Mouse (Mus musculus): ENCODE data around the gene Nob1. TPM values are rescaled to one million over a fixed set of nuclear protein-coding genes. Genes with fewer than 3 reads are reported as not detected.

Gene Nob1
- 49.9 and 54.2 TPM in 2 replicates for polyA plus RNA-seq (2015; fragmentation: Nextera tagmentation; extraction: Ambion mirVana)

GRCm38 (mm10) chr8:107424597-107425229, at the start of gene Nob1:
Gene Nob1 (minus strand): TSS chr8:107425051.

GRCm38 (mm10) chr8:107435962-107436831, 11.3 kb upstream of the Nob1 start, which contains the start of gene Wwp2:
Gene Wwp2 (plus strand): TSS chr8:107436365.

GRCm38 (mm10) chr8:107403038-107403781, 21.6 kb downstream of the Nob1 start, which contains the start of gene Nqo1:
Gene Nqo1 (minus strand): TSS chr8:107403206.

Other genes starting within 250 kb of the Nob1 start
- gene Nfat5, start 131.6 kb downstream of the Nob1 start, polyA plus RNA-seq (2015; fragmentation: Nextera tagmentation; extraction: Ambion mirVana): 7.4 and 7.7 TPM in 2 replicates
- 18.9 and 20.0 TPM in 2 replicates for gene Nqo1, start 21.8 kb downstream of the Nob1 start, polyA plus RNA-seq (2015; fragmentation: Nextera tagmentation; extraction: Ambion mirVana)
- gene Wwp2, start 11.3 kb upstream of the Nob1 start, polyA plus RNA-seq (2015; fragmentation: Nextera tagmentation; extraction: Ambion mirVana): 26.1 and 26.7 TPM in 2 replicates
- gene Psmd7, start 163.4 kb upstream of the Nob1 start, polyA plus RNA-seq (2015; fragmentation: Nextera tagmentation; extraction: Ambion mirVana): 248 and 258 TPM in 2 replicates

Measured in neural tube, postnatal 0 days (tissue).